Mouse (Mus musculus): Measurements from ENCODE around the gene Zfp366. TPM values are rescaled to one million over a fixed set of nuclear protein-coding genes. Genes with fewer than 3 reads are reported as not detected.

Gene Zfp366
- polyA plus RNA-seq, 1 experiment: 0.01 TPM

DNA sequence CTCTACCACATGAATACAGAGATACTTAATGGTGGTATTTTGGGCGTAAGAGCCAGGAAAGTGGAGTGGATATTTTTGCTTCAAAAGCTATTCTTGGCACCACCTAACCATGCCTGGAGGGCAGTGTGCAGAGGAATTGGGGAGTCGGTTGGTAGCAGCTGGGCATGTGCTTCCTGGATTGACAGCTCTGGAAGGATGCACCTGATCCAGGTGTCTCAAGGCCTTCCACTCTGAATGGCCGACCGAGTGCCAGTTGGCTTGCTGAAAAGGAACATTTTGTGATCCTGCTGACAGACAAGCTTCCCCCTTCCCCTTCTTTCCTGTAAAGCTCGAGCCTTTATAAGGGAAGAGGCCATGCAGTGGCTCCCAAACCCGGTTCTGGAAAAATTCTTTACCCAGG, 98.3 kb downstream of the Zfp366 start:
- Histone ChIP-seq H3K4me2 (ENCODE audit: low read depth) (no peak overlapping the region), H3K79me2 (ENCODE audit: control insufficient read depth, insufficient read depth) (no peaks in the 10 kb centered on the region), H3K36me3 (ENCODE audit: control insufficient read depth, insufficient read depth) (no peaks in the 10 kb centered on the region), H3K27me3 (ENCODE audit: control insufficient read depth, insufficient read depth, insufficient read length) (no peaks in the 10 kb centered on the region), H3K4me3 (no peak overlapping the region), H3ac (ENCODE audit: control insufficient read depth, insufficient read length) (no peak overlapping the region)
- TF ChIP-seq MYOD1 (IDR thresholded peaks at IDR 0.05; ENCODE audit: control insufficient read depth in 1 of 3, insufficient read length in 2 of 3, low read depth in 2 of 3) (peak in 1 of 3 experiments; percentile 51), MYOG (IDR thresholded peaks at IDR 0.05; ENCODE audit: control insufficient read depth in 1 of 3, insufficient read depth in 1 of 3, insufficient read length in 2 of 3, low read depth in 2 of 3) (peak in 1 of 3 experiments; percentile 35), USF1 (IDR thresholded peaks at IDR 0.05; ENCODE audit: low read depth) (no peak)

- TF ChIP-seq SRF (IDR thresholded peaks at IDR 0.05; ENCODE audit: control insufficient read depth, insufficient read length, low read depth) (no peak), POLR2AphosphoS2 (IDR thresholded peaks at IDR 0.05; ENCODE audit: insufficient read length, low read depth) (no peak), CEBPB (IDR thresholded peaks at IDR 0.05; ENCODE audit: insufficient read depth, poor library complexity, severe bottlenecking) (no peak), POLR2A (IDR thresholded peaks at IDR 0.05; ENCODE audit: insufficient read length, low read depth) (no peak), MYOD1 (IDR thresholded peaks at IDR 0.05; ENCODE audit: control insufficient read depth in 1 of 3, insufficient read length in 2 of 3, low read depth in 2 of 3) (no peak), MAX (IDR thresholded peaks at IDR 0.05; ENCODE audit: low read depth) (no peak), TCF3 (IDR thresholded peaks at IDR 0.05; ENCODE audit: insufficient read length, low read depth) (no peak), REST (IDR thresholded peaks at IDR 0.05; ENCODE audit: insufficient read depth, insufficient read length) (no peak), MYOG (IDR thresholded peaks at IDR 0.05; ENCODE audit: control insufficient read depth in 1 of 3, insufficient read depth in 1 of 3, insufficient read length in 2 of 3, low read depth in 2 of 3) (no peak), TCF12 (IDR thresholded peaks at IDR 0.05; ENCODE audit: insufficient read depth, poor library complexity, severe bottlenecking) (no peak), USF1 (IDR thresholded peaks at IDR 0.05; ENCODE audit: low read depth) (no peak), E2F4 (IDR thresholded peaks at IDR 0.05; ENCODE audit: insufficient read depth) (no peak)
- no peaks in the 10 kb centered on the region for H3K79me2 ChIP-seq (ENCODE audit: control insufficient read depth, insufficient read depth)
- no peaks in the 10 kb centered on the region for H3K36me3 ChIP-seq (ENCODE audit: control insufficient read depth, insufficient read depth)
- H3K4me3 ChIP-seq: no peak overlapping the region
- H3ac ChIP-seq (ENCODE audit: control insufficient read depth, insufficient read length): no peak overlapping the region
- no peak overlapping the region for H3K4me2 ChIP-seq (ENCODE audit: low read depth)
- no peaks in the 10 kb centered on the region for H3K27me3 ChIP-seq (ENCODE audit: control insufficient read depth, insufficient read depth, insufficient read length)
Observed at GRCm38 (mm10) chr13:99283916-99284315, 99.3 kb downstream of the Zfp366 start.

DNA sequence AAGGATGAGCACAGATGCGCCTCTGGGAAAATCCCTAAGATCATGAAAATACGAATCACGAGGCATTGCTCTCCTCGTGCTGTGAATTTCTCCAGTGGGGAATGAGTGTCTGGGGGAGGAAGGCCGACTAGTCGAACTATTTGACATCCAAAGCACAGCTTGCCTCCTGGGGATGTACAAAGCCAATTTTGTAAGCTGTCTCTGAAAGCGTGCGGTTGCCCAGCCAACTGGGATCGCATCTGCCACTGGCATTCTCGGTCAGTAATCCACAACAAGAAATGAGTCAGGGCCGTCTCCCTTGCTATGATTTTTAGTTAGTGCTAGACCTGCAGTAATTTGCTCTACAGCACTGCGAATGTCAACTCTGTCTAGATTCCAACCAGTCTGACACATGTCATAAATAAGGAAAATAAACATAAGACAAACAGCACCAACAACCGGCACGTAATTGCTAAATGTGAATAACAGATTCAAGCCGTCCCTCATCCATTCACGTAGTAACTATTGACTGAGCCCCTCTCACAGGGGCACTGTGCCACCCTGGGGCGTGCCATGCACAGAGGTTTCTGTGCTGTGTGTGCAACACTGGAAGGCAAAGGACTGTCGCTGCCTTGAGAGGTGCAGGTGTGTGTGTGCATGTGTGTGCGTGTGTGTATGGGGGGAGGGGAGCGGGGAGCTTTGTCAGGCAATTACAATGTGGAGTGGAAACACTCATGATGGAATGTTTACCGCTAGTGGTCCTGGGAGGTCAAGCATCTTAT, 100.0 kb downstream of the Zfp366 start:
- Histone ChIP-seq H3K4me2 (ENCODE audit: low read depth) (peak overlapping the region; percentile 29), H3K4me3 (no peak overlapping the region), H3K36me3 (ENCODE audit: control insufficient read depth, insufficient read depth) (no peaks in the 10 kb centered on the region), H3K27me3 (ENCODE audit: control insufficient read depth, insufficient read depth, insufficient read length) (no peaks in the 10 kb centered on the region), H3K79me2 (ENCODE audit: control insufficient read depth, insufficient read depth) (no peaks in the 10 kb centered on the region), H3ac (ENCODE audit: control insufficient read depth, insufficient read length) (no peak overlapping the region)
- peak in 2 of 3 experiments; percentile 10 to 36 for TF ChIP-seq MYOD1 (IDR thresholded peaks at IDR 0.05; ENCODE audit: control insufficient read depth in 1 of 3, insufficient read length in 2 of 3, low read depth in 2 of 3)
- TF ChIP-seq REST (IDR thresholded peaks at IDR 0.05; ENCODE audit: insufficient read depth, insufficient read length): no peak

- H3K27me3 ChIP-seq (ENCODE audit: control insufficient read depth, insufficient read depth, insufficient read length): no peaks in the 10 kb centered on the region
- H3K79me2 ChIP-seq (ENCODE audit: control insufficient read depth, insufficient read depth): no peaks in the 10 kb centered on the region
Observed at GRCm38 (mm10) chr13:99285241-99285640, 100.6 kb downstream of the Zfp366 start.

DNA sequence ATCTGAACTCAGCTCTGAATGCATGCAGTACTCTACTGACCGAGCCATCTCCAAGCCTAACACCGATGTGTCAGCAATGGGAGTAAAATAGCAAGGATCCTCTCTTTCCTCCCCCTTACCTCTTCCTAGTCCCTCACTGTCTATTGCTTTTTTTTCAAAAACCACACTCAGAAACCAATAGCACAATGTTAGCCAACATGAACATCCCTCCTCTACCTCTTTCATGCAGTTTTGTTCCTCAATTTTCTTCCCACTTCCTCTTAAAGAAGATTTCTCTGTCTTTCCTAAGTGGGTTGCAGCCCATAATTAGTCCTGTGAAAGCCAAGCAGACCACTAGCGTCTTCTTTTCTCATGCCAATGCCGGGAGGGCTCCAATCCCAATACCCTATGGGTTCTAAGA, 102.6 kb downstream of the Zfp366 start:
- no peaks in the 10 kb centered on the region for H3K36me3 ChIP-seq (ENCODE audit: control insufficient read depth, insufficient read depth)
- TF ChIP-seq MYOD1 (IDR thresholded peaks at IDR 0.05; ENCODE audit: control insufficient read depth in 1 of 3, insufficient read length in 2 of 3, low read depth in 2 of 3) (no peak), USF1 (IDR thresholded peaks at IDR 0.05; ENCODE audit: low read depth) (no peak), REST (IDR thresholded peaks at IDR 0.05; ENCODE audit: insufficient read depth, insufficient read length) (no peak), POLR2A (IDR thresholded peaks at IDR 0.05; ENCODE audit: insufficient read length, low read depth) (no peak), POLR2AphosphoS2 (IDR thresholded peaks at IDR 0.05; ENCODE audit: insufficient read length, low read depth) (no peak), MYOG (IDR thresholded peaks at IDR 0.05; ENCODE audit: control insufficient read depth in 1 of 3, insufficient read depth in 1 of 3, insufficient read length in 2 of 3, low read depth in 2 of 3) (no peak), CEBPB (IDR thresholded peaks at IDR 0.05; ENCODE audit: insufficient read depth, poor library complexity, severe bottlenecking) (no peak), E2F4 (IDR thresholded peaks at IDR 0.05; ENCODE audit: insufficient read depth) (no peak)
- no peak overlapping the region for H3K4me2 ChIP-seq (ENCODE audit: low read depth)
- H3ac ChIP-seq (ENCODE audit: control insufficient read depth, insufficient read length): no peak overlapping the region
- no peaks in the 10 kb centered on the region for H3K79me2 ChIP-seq (ENCODE audit: control insufficient read depth, insufficient read depth)
- no peaks in the 10 kb centered on the region for H3K27me3 ChIP-seq (ENCODE audit: control insufficient read depth, insufficient read depth, insufficient read length)
- no peak overlapping the region for H3K4me3 ChIP-seq

More at GRCm38 (mm10) chr13:99285241-99285640, 100.6 kb downstream of the Zfp366 start:
- no peak overlapping the region for H3K4me3 ChIP-seq
- H3ac ChIP-seq (ENCODE audit: control insufficient read depth, insufficient read length): no peak overlapping the region
- no peak overlapping the region for H3K4me2 ChIP-seq (ENCODE audit: low read depth)
- no peak for TF ChIP-seq MYOG (IDR thresholded peaks at IDR 0.05; ENCODE audit: control insufficient read depth in 1 of 3, insufficient read depth in 1 of 3, insufficient read length in 2 of 3, low read depth in 2 of 3)
- no peaks in the 10 kb centered on the region for H3K36me3 ChIP-seq (ENCODE audit: control insufficient read depth, insufficient read depth)
